Mouse (Mus musculus): ENCODE data around the gene Chpf.
A peak's percentile ranks its signal among the peaks of the same experiment; 100 is the strongest.

The Chpf gene

GRCm38 (mm10) chr1:75498897-75499296, 19.8 kb upstream of the Chpf start:
- no peak for DNase-seq

GRCm38 (mm10) chr1:75494878-75495548, 15.9 kb upstream of the Chpf start:
- DNase-seq, result peak; percentile 48 to 56

GRCm38 (mm10) chr1:75492579-75493170, 13.6 kb upstream of the Chpf start:
- DNase-seq, result no peak

GRCm38 (mm10) chr1:75490785-75491551, 11.9 kb upstream of the Chpf start:
- no peak for DNase-seq

- peak; percentile 58 to 62 for DNase-seq
Observed at GRCm38 (mm10) chr1:75487405-75488161, 8.5 kb upstream of the Chpf start.

GRCm38 (mm10) chr1:75487040-75487404, 7.9 kb upstream of the Chpf start:
- no peak for DNase-seq

- no peak for DNase-seq
Observed at GRCm38 (mm10) chr1:75486561-75486960, 7.5 kb upstream of the Chpf start.

- DNase-seq, result no peak
Observed at GRCm38 (mm10) chr1:75480735-75481134, 1.6 kb upstream of the Chpf start.

- DNase-seq, result no peak
Observed at GRCm38 (mm10) chr1:75480036-75480435, 929 bp upstream of the Chpf start.

- DNase-seq, result no peak
Observed at GRCm38 (mm10) chr1:75479635-75479989, 505 bp upstream of the Chpf start.

- no peak for DNase-seq
Observed at GRCm38 (mm10) chr1:75478497-75478896, 610 bp downstream of the Chpf start.

- DNase-seq, result peak in 1 of 2 experiments; percentile 29
Observed at GRCm38 (mm10) chr1:75477966-75478290, 1.2 kb downstream of the Chpf start.

GRCm38 (mm10) chr1:75477264-75477965, 1.7 kb downstream of the Chpf start:
- peak; percentile 88 to 91 for DNase-seq

GRCm38 (mm10) chr1:75476441-75476840, 2.7 kb downstream of the Chpf start:
- no peak for DNase-seq

- DNase-seq, result no peak
Observed at GRCm38 (mm10) chr1:75469287-75469825, 9.8 kb downstream of the Chpf start.

- peak; percentile 80 for DNase-seq
Observed at GRCm38 (mm10) chr1:75467215-75467927, 11.7 kb downstream of the Chpf start.

GRCm38 (mm10) chr1:75463652-75464204, 15.4 kb downstream of the Chpf start:
- DNase-seq, result no peak

GRCm38 (mm10) chr1:75462636-75463035, 16.5 kb downstream of the Chpf start:
- no peak for DNase-seq

GRCm38 (mm10) chr1:75460297-75460696, 18.8 kb downstream of the Chpf start:
- DNase-seq, result no peak

- DNase-seq, result no peak
Observed at GRCm38 (mm10) chr1:75458789-75459684, 20.1 kb downstream of the Chpf start.
